Mouse (Mus musculus): Measurements from ENCODE around the gene Cdkn1c. TPM values are rescaled to one million over a fixed set of nuclear protein-coding genes. Genes with fewer than 3 reads are reported as not detected.

The Cdkn1c gene
- polyA plus RNA-seq, 1 experiment from 2014 or later = 804 TPM

- H3K4me3 ChIP-seq (replicated peaks) = no peak overlapping the region
- H3K27ac ChIP-seq = no peak overlapping the region
- ATAC-seq (ENCODE audit: insufficient read depth, low FRiP score, low read depth) = no peak
- 0 out of 2 replicates have a peak, but pooled peaks cover 1% of the 10 kb centered on the region for H3K27me3 ChIP-seq (replicated peaks)
- no peaks in the 10 kb centered on the region for H3K4me1 ChIP-seq
- no peak overlapping the region for H3K4me2 ChIP-seq
- H3K9ac ChIP-seq = no peak overlapping the region
- no peaks in the 10 kb centered on the region for H3K36me3 ChIP-seq
- WGBS = 59% methylated on average over 8 of the region's 8 CpGs
- no peaks in the 10 kb centered on the region for H3K9me3 ChIP-seq
Measured at GRCm38 (mm10) chr7:143495104-143495961, 34.5 kb upstream of the Cdkn1c start.

- ATAC-seq (ENCODE audit: insufficient read depth, low FRiP score, low read depth) = no peak
- Histone ChIP-seq H3K4me1 (no peaks in the 10 kb centered on the region), H3K9ac (no peak overlapping the region), H3K27ac (no peak overlapping the region), H3K4me3 (replicated peaks) (no peak overlapping the region), H3K4me2 (no peak overlapping the region), H3K36me3 (no peaks in the 10 kb centered on the region), H3K27me3 (replicated peaks) (no peaks in the 10 kb centered on the region), H3K9me3 (no peaks in the 10 kb centered on the region)
- 70% methylated on average over 6 of the region's 6 CpGs for WGBS
Measured at GRCm38 (mm10) chr7:143493616-143494126, 32.8 kb upstream of the Cdkn1c start.

- Histone ChIP-seq H3K9me3 (no peaks in the 10 kb centered on the region), H3K4me2 (no peak overlapping the region), H3K36me3 (no peaks in the 10 kb centered on the region), H3K27me3 (replicated peaks) (no peaks in the 10 kb centered on the region), H3K27ac (no peak overlapping the region), H3K4me1 (no peaks in the 10 kb centered on the region), H3K4me3 (replicated peaks) (no peak overlapping the region), H3K9ac (no peak overlapping the region)
- 86% methylated on average over 6 of the region's 6 CpGs for WGBS
- no peak for ATAC-seq (ENCODE audit: insufficient read depth, low FRiP score, low read depth)
Measured at GRCm38 (mm10) chr7:143489735-143490134, 28.9 kb upstream of the Cdkn1c start.

- H3K9me3 ChIP-seq = no peaks in the 10 kb centered on the region
- 6% methylated on average over 6 of the region's 6 CpGs for WGBS
- H3K27me3 ChIP-seq (replicated peaks) = peaks cover 4% of the 10 kb centered on the region; the same call in 1 of the 2 replicates
- no peak overlapping the region for H3K9ac ChIP-seq
- no peak overlapping the region for H3K4me3 ChIP-seq (replicated peaks)
- no peak overlapping the region for H3K27ac ChIP-seq
- no peaks in the 10 kb centered on the region for H3K4me1 ChIP-seq
- peak; percentile 45; the same call in 1 of the 2 replicates for ATAC-seq (ENCODE audit: insufficient read depth, low FRiP score, low read depth)
- no peaks in the 10 kb centered on the region for H3K36me3 ChIP-seq
- no peak overlapping the region for H3K4me2 ChIP-seq
Measured at GRCm38 (mm10) chr7:143482541-143482940, 21.7 kb upstream of the Cdkn1c start.

- no peak overlapping the region for H3K27ac ChIP-seq
- no peak overlapping the region for H3K4me2 ChIP-seq
- 47% methylated on average over 5 of the region's 5 CpGs for WGBS
- no peak overlapping the region for H3K4me3 ChIP-seq (replicated peaks)
- H3K4me1 ChIP-seq = no peaks in the 10 kb centered on the region
- no peaks in the 10 kb centered on the region for H3K36me3 ChIP-seq
- no peak overlapping the region for H3K9ac ChIP-seq
- H3K9me3 ChIP-seq = no peaks in the 10 kb centered on the region
- H3K27me3 ChIP-seq (replicated peaks) = peaks cover 4% of the 10 kb centered on the region; the same call in 1 of the 2 replicates
- no peak for ATAC-seq (ENCODE audit: insufficient read depth, low FRiP score, low read depth)
Measured at GRCm38 (mm10) chr7:143481806-143482387, 21.0 kb upstream of the Cdkn1c start.

- Histone ChIP-seq H3K4me2 (no peak overlapping the region), H3K27me3 (replicated peaks) (peaks cover 4% of the 10 kb centered on the region; the same call in 1 of the 2 replicates), H3K4me1 (no peaks in the 10 kb centered on the region), H3K4me3 (replicated peaks) (no peak overlapping the region), H3K27ac (no peak overlapping the region), H3K9me3 (no peaks in the 10 kb centered on the region), H3K9ac (no peak overlapping the region), H3K36me3 (no peaks in the 10 kb centered on the region)
- ATAC-seq (ENCODE audit: insufficient read depth, low FRiP score, low read depth) = no peak
- WGBS = 30% methylated on average over 13 of the region's 13 CpGs
Measured at GRCm38 (mm10) chr7:143480498-143480897, 19.6 kb upstream of the Cdkn1c start.

GRCm38 (mm10) chr7:143477800-143478199, 16.9 kb upstream of the Cdkn1c start:
- 92% methylated on average over 5 of the region's 5 CpGs for WGBS
- H3K9ac ChIP-seq = no peak overlapping the region
- no peak for ATAC-seq (ENCODE audit: insufficient read depth, low FRiP score, low read depth)

GRCm38 (mm10) chr7:143476702-143477335, 16.0 kb upstream of the Cdkn1c start:
- Histone ChIP-seq H3K36me3 (no peaks in the 10 kb centered on the region), H3K9ac (no peak overlapping the region), H3K27me3 (replicated peaks) (peaks cover 4% of the 10 kb centered on the region; the same call in 1 of the 2 replicates), H3K27ac (no peak overlapping the region), H3K4me3 (replicated peaks) (no peak overlapping the region), H3K4me1 (no peaks in the 10 kb centered on the region), H3K9me3 (no peaks in the 10 kb centered on the region), H3K4me2 (no peak overlapping the region)
- 83% methylated on average over 3 of the region's 3 CpGs for WGBS
- ATAC-seq (ENCODE audit: insufficient read depth, low FRiP score, low read depth) = no peak

More at GRCm38 (mm10) chr7:143477800-143478199, 16.9 kb upstream of the Cdkn1c start:
- Histone ChIP-seq H3K4me3 (replicated peaks) (no peak overlapping the region), H3K9me3 (no peaks in the 10 kb centered on the region), H3K36me3 (no peaks in the 10 kb centered on the region), H3K27me3 (replicated peaks) (peaks cover 4% of the 10 kb centered on the region; the same call in 1 of the 2 replicates), H3K4me2 (no peak overlapping the region), H3K27ac (no peak overlapping the region), H3K4me1 (no peaks in the 10 kb centered on the region)

GRCm38 (mm10) chr7:143475876-143476275, 15.0 kb upstream of the Cdkn1c start:
- 0 out of 2 replicates have a peak, but pooled peaks have one; percentile 23 for ATAC-seq (ENCODE audit: insufficient read depth, low FRiP score, low read depth)
- Histone ChIP-seq H3K4me3 (replicated peaks) (no peak overlapping the region), H3K4me1 (no peaks in the 10 kb centered on the region), H3K27me3 (replicated peaks) (peaks cover 4% of the 10 kb centered on the region; the same call in 1 of the 2 replicates), H3K9me3 (no peaks in the 10 kb centered on the region), H3K9ac (no peak overlapping the region), H3K36me3 (no peaks in the 10 kb centered on the region), H3K4me2 (no peak overlapping the region), H3K27ac (no peak overlapping the region)
- 62% methylated on average over 11 of the region's 11 CpGs for WGBS

GRCm38 (mm10) chr7:143474811-143475210, 14.0 kb upstream of the Cdkn1c start:
- no peak overlapping the region for H3K27ac ChIP-seq
- peak; percentile 33; the same call in 1 of the 2 replicates for ATAC-seq (ENCODE audit: insufficient read depth, low FRiP score, low read depth)
- no peaks in the 10 kb centered on the region for H3K36me3 ChIP-seq
- H3K27me3 ChIP-seq (replicated peaks) = no peaks in the 10 kb centered on the region
- H3K4me3 ChIP-seq (replicated peaks) = 0 out of 2 replicates have a peak overlapping the region, but pooled peaks have one; percentile 3
- H3K9me3 ChIP-seq = no peaks in the 10 kb centered on the region
- 39% methylated on average over 10 of the region's 10 CpGs for WGBS
- H3K4me2 ChIP-seq = peak overlapping the region; percentile 42; the same call in 1 of the 2 replicates
- H3K9ac ChIP-seq = no peak overlapping the region
- H3K4me1 ChIP-seq = no peaks in the 10 kb centered on the region

GRCm38 (mm10) chr7:143473347-143474101, 12.7 kb upstream of the Cdkn1c start, which contains the start of gene Slc22a18:
TSS of gene Slc22a18 (plus strand) at chr7:143473736.
- H3K9ac ChIP-seq = no peak within 1 kb of the TSS
- H3K9me3 ChIP-seq = no peaks in the 10 kb centered on the region
- peak; percentile 60 for ATAC-seq (ENCODE audit: insufficient read depth, low FRiP score, low read depth)
- WGBS = 26% methylated on average over 4 of the region's 4 CpGs
- peak within 1 kb of the TSS; percentile 42 for H3K4me2 ChIP-seq
- H3K4me1 ChIP-seq = no peaks in the 10 kb centered on the region
- H3K36me3 ChIP-seq = no peaks in the 10 kb centered on the region
- H3K4me3 ChIP-seq (replicated peaks) = peak within 1 kb of the TSS; percentile 12
- 0 out of 2 replicates have a peak within 1 kb of the TSS, but pooled peaks have one; percentile 23 for H3K27ac ChIP-seq
- no peaks in the 10 kb centered on the region for H3K27me3 ChIP-seq (replicated peaks)

Measured in stomach, embryonic 15.5 days (tissue).